In the genomic region with DNA sequence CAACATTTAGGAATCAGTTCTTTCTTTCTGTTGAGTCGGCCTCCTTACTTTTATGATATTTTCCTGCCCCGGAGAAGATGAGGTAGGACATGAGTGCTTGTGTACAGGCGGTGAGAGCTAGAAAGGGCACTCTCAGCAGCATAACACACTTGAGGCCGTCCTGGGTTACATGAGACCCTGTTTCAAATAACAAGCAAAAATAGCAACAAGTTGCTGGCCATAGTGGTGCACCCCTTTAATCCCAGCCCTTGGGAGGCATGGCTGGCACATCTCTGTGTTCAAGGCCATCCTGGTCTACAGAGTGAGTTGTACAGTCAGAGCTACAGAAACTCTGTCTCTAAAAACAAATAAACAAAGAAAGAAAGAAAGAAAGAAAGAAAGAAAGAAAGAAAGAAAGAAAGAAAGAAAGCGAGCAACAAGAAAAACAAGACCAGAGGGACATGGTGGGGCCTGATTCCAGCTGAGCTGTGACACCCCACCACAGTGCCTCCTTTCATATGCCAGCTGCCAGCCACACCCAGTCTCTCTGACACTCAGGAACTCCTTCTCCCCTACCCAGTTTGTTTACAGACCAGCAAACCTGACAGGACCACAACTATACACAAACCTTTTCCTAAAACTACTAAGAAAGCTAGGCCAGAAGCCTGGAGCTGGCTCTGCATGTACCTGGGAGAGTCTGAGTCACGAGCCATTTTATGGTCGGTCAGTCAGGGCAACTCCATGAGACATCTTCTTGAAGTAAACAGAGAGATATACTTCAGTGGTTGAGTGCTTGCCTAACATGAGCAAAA, we compare ENCODE assay signal across 7 mouse cellular contexts. TPM values are rescaled to one million over a fixed set of nuclear protein-coding genes. Genes with fewer than 3 reads are reported as not detected.
DNase-seq lines count a peak whose midpoint lies in the region; ATAC-seq and TF ChIP-seq lines count a peak whose summit lies in the region.

No protein-coding gene starts in this region.

- 81% methylated on average over 7 of the region's 7 CpGs for WGBS in hindbrain, embryonic 14.5 days
- 52% methylated on average over 7 of the region's 7 CpGs for WGBS in macrophage (ENCODE audit: missing documents)

- H3K4me2 ChIP-seq in hindbrain, embryonic 14.5 days (replicated peaks) = peak overlapping the region; percentile 85

- H3K4me3 ChIP-seq in G1E (ENCODE audit: low read depth, low read length) = peak overlapping the region; percentile 40; the same call in 1 of the 2 replicates
- peak overlapping the region; percentile 46 for H3K4me3 ChIP-seq in hindbrain, embryonic 14.5 days (replicated peaks; ENCODE audit: low read length)
- peak overlapping the region; percentile 60 for H3K4me3 ChIP-seq in macrophage (ENCODE audit: inconsistent target)

- H3K27ac ChIP-seq in hindbrain, embryonic 14.5 days = peak overlapping the region; percentile 96
- peak overlapping the region; percentile 92 for H3K27ac ChIP-seq in macrophage

- no peaks in the 10 kb centered on the region for H3K9me3 ChIP-seq in G1E (replicated peaks)
- no peaks in the 10 kb centered on the region for H3K9me3 ChIP-seq in hindbrain, embryonic 14.5 days (ENCODE audit: control insufficient read depth, low read length)

- H3K9ac ChIP-seq in hindbrain, embryonic 14.5 days = peak overlapping the region; percentile 92

- no peak for TF ChIP-seq CTCF in G1E (IDR thresholded peaks at IDR 0.05; ENCODE audit: low read depth, low read length)

- no peak for ATAC-seq in G1E (ENCODE audit: extremely low read depth, insufficient number of reproducible peaks, low FRiP score, poor library complexity, severe bottlenecking)
- ATAC-seq in hindbrain, embryonic 14.5 days (ENCODE audit: low FRiP score) = no peak
- no peak for ATAC-seq in megakaryocyte progenitor cell, adult 5-6 weeks (replicated peaks; ENCODE audit: poor library complexity)

- no peaks in the 10 kb centered on the region for H3K79me2 ChIP-seq in macrophage (ENCODE audit: inconsistent target)

- H3K36me3 ChIP-seq in G1E (replicated peaks) = peaks cover 28% of the 10 kb centered on the region
- H3K36me3 ChIP-seq in hindbrain, embryonic 14.5 days (replicated peaks; ENCODE audit: control insufficient read depth, insufficient read depth) = peaks cover 34% of the 10 kb centered on the region
- H3K36me3 ChIP-seq in macrophage (ENCODE audit: inconsistent target) = peaks cover 18% of the 10 kb centered on the region

- DNase-seq in 416B (ENCODE audit: low read depth) = peak; percentile 60
- no peak for DNase-seq in G1E (ENCODE audit: low spot score)
- DNase-seq in hindbrain, embryonic 14.5 days (ENCODE audit: low spot score) = no peak
- DNase-seq in frontal cortex, adult 2 months (ENCODE audit: extremely low spot score in 1 of 2, low spot score in 1 of 2) = no peak
- DNase-seq in frontal cortex, postnatal 25 days (ENCODE audit: low spot score in 2 of 2) = no peak

- H3K4me1 ChIP-seq in G1E (ENCODE audit: insufficient read depth, low read depth, low read length) = peaks cover 65% of the 10 kb centered on the region
- peaks cover 19% of the 10 kb centered on the region for H3K4me1 ChIP-seq in hindbrain, embryonic 14.5 days (replicated peaks; ENCODE audit: control insufficient read depth, insufficient read depth, low read length)

- no peaks in the 10 kb centered on the region for H3K27me3 ChIP-seq in G1E (ENCODE audit: insufficient read depth, low read length)
- no peaks in the 10 kb centered on the region for H3K27me3 ChIP-seq in hindbrain, embryonic 14.5 days (ENCODE audit: control insufficient read depth, insufficient read depth, low read length)

RNA-seq across cellular contexts. Expression of gene Sfxn3, which starts 9.8 kb away (rescaled TPM):
- 26.1 and 34.6 TPM in 2 replicates for total RNA-seq in G1E (2014; fragmentation: Nextera tagmentation)
- total RNA-seq in G1E (2017) = 7.4 TPM in 2 replicates
- polyA plus RNA-seq in G1E (2012) = 4.4 and 6.7 TPM in 2 replicates
- polyA plus RNA-seq in hindbrain, embryonic 14.5 days (2014; fragmentation: Nextera tagmentation; extraction: Ambion mirVana) = 67.8 and 77.0 TPM in 2 replicates
- 10 to 100 TPM in 21 of 26 experiments, 1 to 10 TPM in 5; 8.1 to 45.0 (median 16.3) TPM for total RNA-seq in macrophage (2018; cell fraction: chromatin; rRNA removed)
- 10 to 100 TPM; 13.1 to 36.5 (median 22.2) TPM for total RNA-seq in macrophage (2018; cell fraction: cytosol; rRNA removed)
- total RNA-seq in macrophage (2018; cell fraction: nucleus; rRNA removed) = 10 to 100 TPM in 25 of 26 experiments, 1 to 10 TPM in 1; 9.8 to 50.9 (median 19.2) TPM
- polyA plus RNA-seq in macrophage (2018) = 27.6 to 39.5 TPM (median 34.8 TPM) in 3 replicates
- polyA plus RNA-seq in frontal cortex, adult 2 months (2012; rRNA removed) = 103 and 108 TPM in 2 replicates
- total RNA-seq in megakaryocyte progenitor cell, adult 5-6 weeks (2015) = 17.5 and 23.8 TPM in 2 replicates
- total RNA-seq in megakaryocyte progenitor cell, adult 5-6 weeks (2017) = 2.4 and 3.1 TPM in 2 replicates

RNA-seq across cellular contexts. Expression of gene Pdzd7, which starts 11.6 kb away (rescaled TPM):
- total RNA-seq in G1E (2014; fragmentation: Nextera tagmentation) = not detected in 2 replicates
- 0.05 TPM in 1 of 2 replicates, not detected in the other for total RNA-seq in G1E (2017)
- 0.02 and 0.04 TPM in 2 replicates for polyA plus RNA-seq in G1E (2012)
- 2.5 and 2.9 TPM in 2 replicates for polyA plus RNA-seq in hindbrain, embryonic 14.5 days (2014; fragmentation: Nextera tagmentation; extraction: Ambion mirVana)
- total RNA-seq in macrophage (2018; cell fraction: chromatin; rRNA removed) = under 1 TPM in 4 of 26 experiments, not detected in 22; 0.19 to 0.52 (median 0.34) TPM
- not detected for total RNA-seq in macrophage (2018; cell fraction: cytosol; rRNA removed)
- total RNA-seq in macrophage (2018; cell fraction: nucleus; rRNA removed) = under 1 TPM in 4 of 26 experiments, not detected in 22; 0.18 to 0.40 (median 0.28) TPM
- polyA plus RNA-seq in macrophage (2018) = not detected in 3 replicates
- polyA plus RNA-seq in frontal cortex, adult 2 months (2012; rRNA removed) = 7.6 and 7.7 TPM in 2 replicates
- total RNA-seq in megakaryocyte progenitor cell, adult 5-6 weeks (2015) = 0.05 TPM in 1 of 2 replicates, not detected in the other
- not detected in 2 replicates for total RNA-seq in megakaryocyte progenitor cell, adult 5-6 weeks (2017)

RNA-seq across cellular contexts. Expression of gene Kazald1, which starts 17.9 kb away (rescaled TPM):
- 0.60 TPM in 1 of 2 replicates, not detected in the other for total RNA-seq in G1E (2014; fragmentation: Nextera tagmentation)
- total RNA-seq in G1E (2017) = 0.35 and 0.49 TPM in 2 replicates
- polyA plus RNA-seq in G1E (2012) = 0.39 and 0.41 TPM in 2 replicates
- polyA plus RNA-seq in hindbrain, embryonic 14.5 days (2014; fragmentation: Nextera tagmentation; extraction: Ambion mirVana) = 2.5 and 4.9 TPM in 2 replicates
- 1 to 10 TPM in 7 of 26 experiments, under 1 TPM in 10, not detected in 9; 0.53 to 1.8 (median 0.96) TPM for total RNA-seq in macrophage (2018; cell fraction: chromatin; rRNA removed)
- under 1 TPM in 20 of 26 experiments, not detected in 6; 0.10 to 0.47 (median 0.22) TPM for total RNA-seq in macrophage (2018; cell fraction: cytosol; rRNA removed)
- 1 to 10 TPM in 7 of 26 experiments, under 1 TPM in 14, not detected in 5; 0.29 to 2.1 (median 0.77) TPM for total RNA-seq in macrophage (2018; cell fraction: nucleus; rRNA removed)
- polyA plus RNA-seq in macrophage (2018) = 0.10 to 0.33 TPM in 2 of 3 replicates, not detected in the other
- 4.3 and 5.3 TPM in 2 replicates for polyA plus RNA-seq in frontal cortex, adult 2 months (2012; rRNA removed)
- total RNA-seq in megakaryocyte progenitor cell, adult 5-6 weeks (2015) = 0.17 and 0.25 TPM in 2 replicates
- total RNA-seq in megakaryocyte progenitor cell, adult 5-6 weeks (2017) = 0.83 and 0.84 TPM in 2 replicates

RNA-seq across cellular contexts. Expression of gene Lzts2, which starts 42.9 kb away (rescaled TPM):
- total RNA-seq in G1E (2014; fragmentation: Nextera tagmentation) = 25.6 and 32.7 TPM in 2 replicates
- 21.7 and 28.5 TPM in 2 replicates for total RNA-seq in G1E (2017)
- 122 and 157 TPM in 2 replicates for polyA plus RNA-seq in G1E (2012)
- polyA plus RNA-seq in hindbrain, embryonic 14.5 days (2014; fragmentation: Nextera tagmentation; extraction: Ambion mirVana) = 18.8 and 20.1 TPM in 2 replicates
- total RNA-seq in macrophage (2018; cell fraction: chromatin; rRNA removed) = 1 to 10 TPM; 1.1 to 9.7 (median 4.8) TPM
- 1 to 10 TPM; 1.5 to 5.0 (median 3.4) TPM for total RNA-seq in macrophage (2018; cell fraction: cytosol; rRNA removed)
- 10 to 100 TPM in 5 of 26 experiments, 1 to 10 TPM in 21; 2.2 to 10.8 (median 5.1) TPM for total RNA-seq in macrophage (2018; cell fraction: nucleus; rRNA removed)
- 1.4 to 4.7 TPM (median 2.3 TPM) in 3 replicates for polyA plus RNA-seq in macrophage (2018)
- 34.7 and 37.1 TPM in 2 replicates for polyA plus RNA-seq in frontal cortex, adult 2 months (2012; rRNA removed)
- 4.8 and 5.1 TPM in 2 replicates for total RNA-seq in megakaryocyte progenitor cell, adult 5-6 weeks (2015)
- 7.7 and 8.6 TPM in 2 replicates for total RNA-seq in megakaryocyte progenitor cell, adult 5-6 weeks (2017)

RNA-seq across cellular contexts. Expression of gene Mrpl43, which starts 50.9 kb away (rescaled TPM):
- total RNA-seq in G1E (2014; fragmentation: Nextera tagmentation) (35.6 and 41.8 TPM in 2 replicates), G1E (2017) (39.7 and 42.2 TPM in 2 replicates)
- polyA plus RNA-seq in G1E (2012) (91.6 and 94.7 TPM in 2 replicates), macrophage (2018) (29.1 to 41.9 TPM (median 39.7 TPM) in 3 replicates)
- polyA plus RNA-seq in hindbrain, embryonic 14.5 days (2014; fragmentation: Nextera tagmentation; extraction: Ambion mirVana) = 75.8 and 85.4 TPM in 2 replicates
- total RNA-seq in macrophage (2018; cell fraction: chromatin; rRNA removed) = 10 to 100 TPM in 11 of 26 experiments, 1 to 10 TPM in 11, under 1 TPM in 2, not detected in 2; 0.65 to 18.5 (median 9.4) TPM
- total RNA-seq in macrophage (2018; cell fraction: cytosol; rRNA removed) = 10 to 100 TPM; 24.5 to 47.7 (median 38.8) TPM
- total RNA-seq in macrophage (2018; cell fraction: nucleus; rRNA removed) = 10 to 100 TPM in 17 of 26 experiments, 1 to 10 TPM in 9; 3.6 to 27.4 (median 10.9) TPM
- 73.3 and 80.2 TPM in 2 replicates for polyA plus RNA-seq in frontal cortex, adult 2 months (2012; rRNA removed)
- 44.3 and 44.8 TPM in 2 replicates for total RNA-seq in megakaryocyte progenitor cell, adult 5-6 weeks (2015)
- 25.2 and 30.3 TPM in 2 replicates for total RNA-seq in megakaryocyte progenitor cell, adult 5-6 weeks (2017)
